Mouse (Mus musculus): Measurements from ENCODE around the gene Acot5.
"Not testable (repeated sequence)": the region's sequence is repeated elsewhere in the genome, so short reads cannot be mapped to it uniquely, and the experiment has no call there.

DNA sequence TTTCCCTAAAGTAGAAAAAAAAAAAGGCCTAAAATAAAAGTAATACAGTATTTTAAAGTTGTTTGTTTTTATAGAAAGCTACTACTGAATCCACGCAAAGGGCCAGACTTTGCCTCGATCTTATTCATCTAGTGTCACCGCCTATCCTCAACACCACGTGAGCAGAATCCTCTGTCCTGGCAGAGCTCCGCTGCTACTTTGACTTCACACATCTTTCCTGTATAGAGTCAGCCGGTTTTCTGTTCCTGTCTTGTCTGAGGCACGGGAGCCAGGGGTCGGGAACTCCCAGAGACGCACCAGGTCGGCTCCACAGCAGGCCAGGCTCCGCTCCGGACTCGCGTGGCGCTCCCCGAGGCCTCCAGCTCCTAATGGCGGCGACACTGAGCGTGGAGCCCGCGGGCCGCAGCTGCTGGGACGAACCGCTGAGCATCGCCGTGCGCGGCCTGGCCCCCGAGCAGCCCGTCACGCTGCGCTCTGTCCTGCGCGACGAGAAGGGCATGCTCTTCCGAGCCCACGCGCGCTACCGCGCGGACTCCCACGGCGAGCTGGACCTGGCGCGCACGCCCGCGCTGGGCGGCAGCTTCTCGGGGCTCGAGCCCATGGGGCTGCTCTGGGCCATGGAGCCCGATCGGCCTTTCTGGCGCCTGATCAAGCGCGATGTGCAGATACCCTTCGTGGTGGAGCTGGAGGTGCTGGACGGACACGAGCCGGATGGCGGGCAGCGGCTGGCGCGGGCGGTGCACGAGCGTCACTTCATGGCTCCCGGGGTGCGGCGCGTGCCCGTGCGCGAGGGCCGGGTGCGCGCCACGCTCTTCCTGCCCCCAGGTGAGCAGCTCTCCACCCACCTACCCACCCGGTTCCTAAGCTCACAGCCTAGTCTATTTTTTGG, 31.7 kb downstream of the Acot5 start, which contains the start of gene Acot6:
- TF ChIP-seq POLR2A (IDR thresholded peaks at IDR 0.05; ENCODE audit: low read depth, low read length); CTCF (IDR thresholded peaks at IDR 0.05; ENCODE audit: extremely low read depth, insufficient read length, insufficient replicate concordance, low read depth, low read length): not testable (repeated sequence)
